Mouse (Mus musculus) yolk sac, embryonic 10.5 days (tissue): ENCODE measurements at regions not wholly inside any gene's neighbourhood (a gene's known extent, or its start where the extent isn't known, plus 50 kb on each side); places are given as distances from the start of the nearest gene placed in this dataset.
"Not testable (repeated sequence)": the region's sequence is repeated elsewhere in the genome, so short reads cannot be mapped to it uniquely, and the experiment has no call there.

Experiments
- DNase-seq: peaks from one replicate; pipeline ENCODE4 v3.0.0-alpha.2; 2017; ENCODE audit warnings: low spot score

DNA sequence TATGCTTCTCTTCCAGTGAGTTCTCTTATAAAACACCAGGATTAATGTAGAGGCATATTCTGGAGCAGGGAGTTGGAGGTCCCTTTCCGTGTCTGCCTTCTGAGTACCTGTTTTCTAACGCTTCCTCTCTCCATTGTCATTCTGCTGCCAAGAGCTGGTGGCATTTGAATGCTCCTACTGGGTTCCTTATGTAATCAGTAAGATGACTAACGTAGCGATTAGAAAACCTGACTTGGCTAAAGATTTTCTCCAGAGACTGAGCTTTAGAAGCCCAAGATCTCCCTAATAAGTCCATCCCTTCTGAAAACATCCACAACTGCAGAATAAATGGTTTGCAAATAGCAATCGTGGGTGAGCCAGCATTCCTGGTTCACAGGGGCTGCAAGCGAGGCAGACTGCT is 174.5 kb downstream of the Dhx15 start:
- DNase-seq: no peak

DNA sequence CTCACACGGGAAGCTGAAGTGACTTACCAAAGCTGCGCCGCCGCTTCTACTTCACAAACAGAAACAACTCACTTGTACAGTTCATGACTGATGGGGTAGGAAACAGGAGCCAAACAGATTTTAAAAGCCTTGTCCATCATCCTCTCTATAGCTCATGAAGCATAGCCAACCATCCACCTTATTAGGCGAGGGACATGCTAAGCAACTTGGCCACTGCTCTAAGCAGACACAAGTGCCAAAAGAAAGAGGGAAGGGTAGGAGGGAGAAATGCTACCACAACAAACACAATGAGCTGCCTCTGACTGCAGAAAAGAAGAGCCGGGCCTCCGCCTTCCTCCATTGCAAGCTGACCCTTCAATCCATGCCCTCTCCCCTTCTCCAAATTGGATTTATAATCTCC is 179.9 kb downstream of the Dhx15 start:
- DNase-seq: no peak

DNA sequence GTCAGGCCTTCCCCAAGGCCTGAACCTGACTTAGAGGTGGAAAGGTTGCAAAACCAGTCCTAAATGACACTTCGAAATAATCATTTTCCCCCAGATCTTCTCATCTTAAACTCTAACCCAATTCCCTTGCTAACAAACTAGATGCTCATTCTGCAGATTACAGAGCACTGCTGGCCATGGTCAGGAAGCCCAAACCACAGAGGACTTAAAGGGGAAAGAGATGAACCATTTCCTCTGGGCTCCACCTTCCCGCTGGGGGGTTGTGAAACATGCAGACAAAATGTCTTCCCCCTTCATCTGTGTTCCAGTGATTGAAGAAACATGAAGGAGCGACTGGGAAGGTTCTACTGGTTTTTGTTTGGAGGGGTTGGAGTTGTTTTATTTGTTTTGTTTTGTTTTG is 181.4 kb downstream of the Dhx15 start:
- DNase-seq: no peak

DNA sequence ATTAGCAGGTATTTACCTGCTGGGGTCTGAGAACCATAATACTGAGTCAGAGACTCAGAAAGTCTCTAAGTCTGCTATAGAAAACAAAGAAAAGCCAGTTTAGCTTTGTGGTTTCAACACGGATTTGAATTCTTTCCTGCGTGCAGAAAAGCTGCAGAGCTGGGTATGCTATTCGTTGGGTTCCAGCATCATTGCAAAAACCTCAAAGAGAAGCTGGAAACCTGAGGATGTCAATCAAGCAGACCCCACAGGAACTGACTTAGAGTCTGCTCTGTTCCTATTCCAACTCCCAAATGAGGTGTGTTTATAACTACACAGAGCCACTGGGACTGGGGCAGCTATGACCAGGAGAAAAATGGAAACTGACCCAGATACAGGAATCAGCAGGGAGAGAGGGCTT is 183.5 kb downstream of the Dhx15 start:
- no peak for DNase-seq

DNA sequence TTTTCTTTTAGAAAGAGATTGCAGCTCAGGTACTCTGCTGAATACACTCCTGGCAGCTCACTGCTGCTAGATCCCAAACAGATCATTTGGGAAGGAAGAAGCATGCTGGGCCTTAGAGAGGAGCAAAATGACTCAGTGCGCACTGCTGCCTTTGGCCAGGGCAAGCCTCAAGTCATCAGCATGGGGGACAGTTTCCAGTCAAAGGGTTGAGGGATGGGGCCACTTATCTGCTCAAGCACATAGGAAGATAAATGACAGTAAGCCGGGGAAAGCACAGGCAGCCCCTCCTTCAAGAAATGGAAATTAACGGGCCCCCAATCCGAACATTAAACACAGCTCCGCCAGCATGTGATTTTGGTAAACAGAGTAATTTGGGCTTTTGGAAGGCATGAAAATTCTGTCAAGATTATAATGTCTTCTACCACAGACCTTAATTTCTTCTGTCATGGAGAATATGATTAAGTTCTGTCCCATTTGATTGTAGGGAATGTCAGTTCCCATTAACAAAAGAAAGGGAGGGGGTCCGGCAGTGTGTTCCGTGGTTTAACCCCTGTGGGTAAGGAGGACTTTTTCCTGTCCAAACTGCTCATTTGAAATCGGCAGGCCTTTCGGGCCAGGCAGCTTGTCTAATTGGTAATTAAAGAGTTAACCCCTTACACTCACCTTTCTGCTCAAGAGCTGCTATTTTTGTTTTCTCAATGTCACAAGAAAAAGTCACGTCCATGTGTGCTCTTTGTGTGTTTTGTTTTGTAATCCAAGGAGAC is 199.3 kb downstream of the Dhx15 start:
- no peak for DNase-seq

DNA sequence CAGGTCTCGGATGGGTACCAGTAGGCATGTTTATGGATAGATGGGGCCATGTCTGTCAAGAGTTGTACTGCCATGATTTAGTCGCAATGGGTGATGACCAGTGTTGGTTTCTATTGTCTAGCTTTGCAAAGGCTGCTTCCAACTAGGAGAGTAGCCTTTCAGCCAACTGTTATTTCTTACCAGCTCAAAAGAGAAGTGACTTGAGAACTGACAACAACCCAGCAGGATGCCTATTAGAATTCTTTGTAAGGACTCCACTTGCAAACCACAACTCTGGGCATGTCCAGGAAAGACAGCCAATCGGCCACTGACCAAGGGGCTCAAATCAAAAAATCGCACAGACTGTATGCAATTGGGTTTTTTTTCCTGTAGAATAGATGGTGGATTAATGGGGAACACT is 200.9 kb downstream of the Dhx15 start:
- DNase-seq: no peak

DNA sequence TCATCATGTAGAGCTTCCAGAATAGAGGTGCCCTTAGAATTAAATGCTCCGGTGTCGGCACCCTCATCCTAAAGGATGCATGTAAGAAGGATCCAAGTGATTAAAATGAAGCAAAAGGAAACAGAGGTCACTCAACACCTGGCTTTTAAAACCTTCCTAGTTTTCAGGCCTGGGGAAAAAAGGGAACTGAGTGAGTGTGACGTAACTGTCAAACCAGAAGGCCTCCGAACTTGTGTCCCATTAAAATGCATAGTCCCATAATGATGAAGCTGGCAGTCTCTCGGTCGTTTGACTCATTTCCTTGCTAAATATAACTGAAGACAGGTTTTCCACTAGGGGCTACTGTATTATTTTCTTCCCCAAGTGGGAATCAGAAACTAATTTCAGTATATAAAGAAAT is 201.4 kb downstream of the Dhx15 start:
- DNase-seq: no peak

DNA sequence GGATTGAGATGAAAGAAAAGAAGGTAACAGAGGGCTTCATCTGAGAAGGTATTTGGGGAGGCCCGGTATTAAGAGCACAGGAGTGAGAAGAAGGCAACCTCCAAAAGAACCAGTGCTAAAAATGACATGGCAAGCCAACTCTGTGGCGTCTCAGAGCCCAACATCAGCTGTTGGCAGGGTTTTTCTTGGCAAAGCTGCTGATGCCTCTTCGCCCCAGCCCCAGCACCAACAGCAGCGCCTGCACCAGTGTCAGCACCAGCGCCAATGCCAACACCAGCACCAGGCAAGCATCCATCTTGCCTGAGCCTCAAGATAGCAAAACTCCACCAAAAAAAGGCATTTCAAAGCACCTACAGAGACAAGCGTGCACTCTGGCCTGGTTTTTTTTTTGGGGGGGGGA is 205.3 kb downstream of the Dhx15 start:
- DNase-seq: no peak

DNA sequence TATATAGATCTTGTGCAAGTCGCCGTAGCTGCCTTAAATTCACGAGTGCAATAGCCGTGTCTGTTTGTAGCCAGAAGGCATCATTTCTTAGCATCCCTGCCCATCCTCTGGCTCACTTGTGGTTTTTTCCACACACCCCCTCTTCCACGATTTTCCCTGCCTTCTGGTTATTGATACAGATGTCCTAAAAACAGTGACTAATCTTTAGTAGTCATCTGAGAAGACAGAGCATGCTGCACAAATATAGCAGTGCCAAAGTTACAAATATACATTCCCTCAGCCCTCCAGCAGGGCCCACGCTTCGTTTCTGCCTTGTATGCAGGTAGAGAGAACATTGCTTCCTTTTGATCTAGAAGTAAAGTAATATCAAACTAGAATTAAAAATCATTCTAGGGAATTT is 207.5 kb downstream of the Dhx15 start:
- DNase-seq: no peak

DNA sequence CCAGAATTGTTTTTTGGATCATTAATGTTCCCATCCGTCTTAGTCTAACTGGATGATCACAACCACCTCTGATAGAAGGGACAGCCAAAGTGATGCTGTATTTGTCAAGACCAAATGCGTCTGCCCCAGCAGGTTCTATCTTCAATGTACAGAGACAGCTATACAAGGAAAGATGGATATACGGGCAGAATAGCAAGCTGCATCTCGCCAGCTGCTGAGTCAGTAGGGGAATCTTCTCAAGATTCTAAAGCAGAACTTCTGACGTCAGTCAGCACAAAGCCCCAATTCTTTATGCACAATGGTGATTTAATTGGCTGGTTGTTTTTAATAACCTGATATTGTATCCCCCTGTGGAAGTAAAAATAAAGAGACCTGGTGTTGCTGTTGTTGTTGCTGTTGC is 209.4 kb downstream of the Dhx15 start:
- no peak for DNase-seq

DNA sequence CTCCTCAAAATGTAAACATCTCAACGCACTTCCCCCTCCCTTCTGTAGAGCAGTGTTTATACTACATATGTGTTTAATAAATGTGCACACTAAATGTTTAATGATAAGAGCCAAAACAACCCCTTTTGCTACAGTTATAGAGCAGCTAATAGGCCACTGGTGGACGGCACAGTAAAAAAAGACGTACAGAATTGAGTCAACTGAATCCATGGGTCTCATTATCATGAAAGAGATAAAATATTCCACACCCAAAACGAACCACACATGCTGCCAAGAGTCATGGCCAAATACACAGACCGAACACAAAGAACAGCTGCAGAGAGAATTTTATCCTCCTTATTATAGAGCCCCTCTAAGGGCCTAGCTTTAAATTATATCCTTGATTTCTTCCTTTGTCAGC is 237.8 kb downstream of the Dhx15 start:
- no peak for DNase-seq

DNA sequence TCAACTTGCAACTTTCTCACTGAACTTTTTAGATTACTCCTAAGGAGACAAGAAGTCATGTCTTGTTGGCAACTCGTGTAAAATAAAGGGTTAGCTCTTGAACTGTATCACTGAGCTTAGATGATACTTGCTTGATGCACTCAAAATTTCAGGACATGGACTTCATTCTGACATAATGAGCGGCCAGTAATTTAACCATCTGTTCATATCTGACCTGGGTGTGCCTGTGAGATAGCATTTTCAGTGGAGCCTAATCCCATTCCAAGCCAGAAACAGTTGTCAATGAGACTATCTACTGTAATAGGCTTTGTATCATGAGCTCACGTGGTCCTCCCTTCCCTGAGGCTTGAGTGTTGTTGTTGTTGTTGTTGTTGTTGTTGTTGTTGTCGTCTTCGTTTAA is 240.3 kb downstream of the Dhx15 start:
- no peak for DNase-seq

DNA sequence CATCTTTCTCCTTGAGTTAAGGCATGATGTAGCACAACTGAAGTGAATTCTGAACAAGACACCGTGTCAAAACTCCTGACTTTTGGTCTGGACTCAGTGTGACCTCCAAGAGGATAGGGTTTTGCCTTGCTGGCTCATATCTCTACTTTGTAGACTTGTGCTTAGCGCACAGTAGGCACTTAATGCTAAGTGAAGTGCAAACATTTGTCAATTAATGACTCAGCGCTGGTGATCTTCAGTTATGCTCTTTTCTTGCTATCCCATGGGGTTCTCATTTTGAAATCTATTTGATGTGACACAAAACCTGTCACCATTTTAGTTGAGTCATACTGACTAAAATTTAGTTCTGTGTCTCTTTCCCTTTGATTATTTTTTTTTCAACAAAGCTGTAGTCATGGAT is 244.3 kb downstream of the Dhx15 start:
- DNase-seq: no peak

DNA sequence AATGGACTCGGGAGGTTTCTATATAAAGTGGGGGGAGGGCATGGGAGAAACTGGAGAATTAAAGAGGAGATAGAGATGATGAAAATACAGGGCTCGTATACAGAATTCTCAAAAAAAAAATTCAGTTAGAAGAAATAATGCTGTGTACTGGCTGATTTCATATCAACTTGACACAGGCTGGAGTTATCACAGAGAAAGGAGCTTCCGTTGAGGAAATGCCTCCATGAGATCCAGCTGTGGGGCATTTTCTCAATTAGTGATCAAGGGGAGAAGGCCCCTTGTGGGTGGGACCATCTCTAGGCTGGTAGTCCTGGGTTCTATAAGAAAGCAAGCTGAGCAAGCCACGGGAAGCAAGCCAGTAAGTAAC is 248.4 kb downstream of the Dhx15 start:
- not testable (repeated sequence) for DNase-seq

DNA sequence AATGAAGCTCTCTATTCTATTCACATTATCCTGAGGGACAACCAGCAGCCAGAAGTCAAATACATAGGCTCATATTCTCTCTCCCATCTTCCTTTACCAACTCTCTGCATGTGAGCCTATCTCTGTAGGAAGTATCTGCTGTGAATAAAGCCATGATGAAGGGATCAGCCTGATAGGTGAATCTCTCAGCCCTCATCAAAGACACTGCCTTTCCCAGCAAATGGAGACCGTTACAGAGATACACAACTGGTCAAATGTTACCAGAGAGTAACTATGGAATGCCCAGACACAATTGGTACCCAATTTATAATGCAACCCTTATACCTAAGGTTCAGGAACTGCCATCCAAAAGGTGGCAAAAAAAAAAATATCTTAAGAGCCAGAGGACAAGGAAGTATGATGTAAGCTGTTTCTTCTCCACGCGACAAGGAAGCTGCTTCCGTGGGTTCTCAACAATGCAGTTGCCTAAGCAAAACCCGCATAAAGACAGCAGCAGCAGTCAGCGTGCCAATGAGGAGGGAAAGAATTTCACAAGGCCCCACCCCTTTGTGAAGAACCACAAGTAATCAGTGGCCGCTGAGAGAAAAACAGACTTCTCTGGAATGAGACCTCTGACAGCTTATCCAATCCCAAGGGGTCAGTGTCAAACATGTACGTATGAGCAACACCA is 248.9 kb downstream of the Dhx15 start:
- DNase-seq: peak; percentile 18

DNA sequence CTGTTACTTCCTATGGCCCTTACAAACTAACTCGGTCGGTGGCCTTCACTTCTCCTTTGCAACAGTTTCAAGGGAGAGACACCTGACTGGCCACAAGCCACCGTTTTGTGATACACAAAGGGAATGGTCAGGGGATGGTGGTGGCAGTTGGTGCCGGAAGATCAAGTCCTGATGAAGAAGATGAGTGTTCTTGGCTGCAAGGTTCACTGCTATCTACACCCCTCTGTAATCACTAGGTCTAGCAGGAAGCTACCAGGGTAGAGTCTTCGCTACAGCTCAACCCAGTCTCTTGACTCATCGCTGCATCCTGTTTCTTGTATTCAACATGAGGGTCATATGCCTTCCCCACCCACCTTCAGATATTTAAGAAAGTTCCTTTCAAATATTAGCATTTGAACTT is 251.5 kb downstream of the Dhx15 start:
- DNase-seq: no peak

DNA sequence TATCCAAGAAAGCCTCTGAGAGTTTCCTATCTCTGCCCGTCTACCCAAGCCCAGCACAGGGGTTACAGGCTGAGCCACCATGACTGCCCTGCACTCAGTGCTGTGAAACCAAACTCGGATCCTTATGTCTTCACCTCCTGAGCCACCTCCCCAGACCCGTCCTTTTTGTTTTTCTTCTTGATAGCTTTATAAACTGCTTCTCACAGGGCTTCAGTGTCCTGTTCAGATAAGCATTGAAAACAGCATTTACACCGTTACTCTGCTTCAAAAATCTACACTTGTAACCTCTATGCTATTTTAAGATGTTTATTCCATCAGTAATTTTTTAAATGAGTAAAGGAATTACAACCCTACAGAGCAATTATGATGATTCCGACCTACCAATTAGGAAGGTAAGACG is 253.0 kb downstream of the Dhx15 start:
- no peak for DNase-seq

DNA sequence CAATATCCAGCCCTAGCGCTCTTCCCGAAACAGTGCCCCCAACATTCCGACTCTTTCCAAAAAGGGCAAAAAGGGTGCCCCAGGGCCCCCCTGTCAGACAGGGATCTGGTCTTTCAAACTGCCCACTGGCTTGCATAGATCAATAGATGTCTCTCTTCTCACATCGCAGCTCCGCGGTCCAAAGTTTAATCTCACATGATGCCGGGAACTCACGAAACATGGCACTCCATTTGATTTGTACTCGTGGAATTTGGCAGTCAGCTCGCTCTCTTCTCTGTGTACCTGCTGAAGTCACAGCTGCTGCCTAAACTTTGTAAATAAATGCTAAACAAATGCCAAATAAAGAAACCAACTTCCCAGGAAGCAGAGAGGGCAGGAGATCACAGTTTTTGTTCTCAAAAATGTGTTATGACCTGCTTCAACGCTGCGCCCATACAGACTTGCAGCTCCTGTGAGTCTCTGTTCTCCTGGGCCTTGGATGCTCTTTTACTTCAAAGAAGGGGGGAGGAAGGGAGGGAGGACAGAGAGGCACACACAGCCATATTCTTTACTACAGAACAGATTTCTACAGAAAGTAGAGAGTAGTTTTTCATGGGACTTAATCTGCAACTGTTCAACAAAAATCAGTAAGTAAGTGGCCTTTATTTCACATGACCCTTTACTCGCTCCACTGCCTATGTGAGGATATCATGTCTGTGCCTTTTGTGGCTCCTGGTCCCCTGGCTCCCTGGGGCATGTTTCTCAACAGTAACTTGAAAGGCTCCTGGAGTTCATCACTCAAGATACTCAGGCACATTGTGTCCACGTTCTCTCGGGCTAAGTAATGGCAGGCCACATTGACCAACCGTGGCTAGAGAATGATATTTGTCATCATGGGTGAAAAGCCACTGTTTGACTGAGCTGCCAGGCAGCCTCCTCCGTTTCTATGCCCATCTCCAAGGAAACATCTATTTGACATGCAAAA is 254.6 kb downstream of the Dhx15 start:
- no peak for DNase-seq

DNA sequence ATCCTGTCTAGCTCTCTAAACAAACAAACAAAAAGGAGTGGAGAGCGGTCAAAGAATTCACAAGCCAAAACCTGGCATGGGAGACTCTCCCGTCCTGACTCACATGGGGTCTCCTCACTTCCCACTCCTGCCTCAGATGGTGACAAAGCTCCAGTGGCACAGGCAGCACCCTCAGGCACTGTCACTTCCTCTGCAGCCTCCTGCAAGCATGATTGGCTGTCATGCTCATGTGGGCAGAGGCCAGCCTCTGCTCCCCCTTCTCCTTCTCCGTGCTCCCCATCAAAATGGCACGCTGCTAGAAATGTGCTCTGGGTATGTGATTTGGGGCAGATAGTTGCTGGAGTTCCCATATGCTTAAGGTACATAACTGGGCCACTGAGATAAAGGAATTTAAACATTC is 255.4 kb downstream of the Dhx15 start:
- DNase-seq: no peak

DNA sequence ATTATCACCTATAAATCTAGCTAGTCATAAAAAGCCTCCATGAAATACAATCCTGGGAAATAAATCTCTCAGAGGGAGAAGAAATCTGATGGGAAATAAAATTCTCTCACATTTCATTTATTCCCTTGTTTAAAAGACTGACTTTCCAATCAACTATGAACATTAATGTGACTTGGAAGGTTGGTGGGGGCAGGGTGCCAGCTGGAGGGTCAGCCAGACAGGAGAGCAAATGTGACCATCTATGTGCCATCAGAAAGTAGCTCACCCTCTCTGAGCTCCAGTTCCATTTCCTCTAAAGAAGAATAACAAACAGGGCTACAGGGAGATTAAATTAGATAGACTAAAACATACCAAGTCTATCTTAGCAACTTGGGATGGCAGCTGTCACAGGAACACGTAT is 257.0 kb downstream of the Dhx15 start:
- no peak for DNase-seq

DNA sequence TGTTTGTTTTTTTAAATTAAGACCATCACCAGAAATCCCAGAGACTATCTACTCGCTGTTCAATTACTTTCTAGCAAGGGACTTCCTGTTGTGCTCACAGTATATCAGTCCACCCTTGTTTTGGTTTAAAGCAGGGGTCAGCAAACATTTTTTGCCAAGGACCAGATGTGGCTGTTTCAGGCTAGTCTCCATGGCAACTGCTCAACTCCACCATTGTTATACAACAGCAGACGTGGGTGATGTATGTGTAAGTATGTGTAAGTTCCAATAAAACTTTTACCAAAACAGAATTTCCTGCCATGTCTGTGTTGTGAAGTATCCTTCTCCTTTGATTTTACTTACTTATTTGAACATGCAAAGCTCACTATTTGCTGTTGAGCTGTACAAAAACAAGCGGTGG is 259.9 kb downstream of the Dhx15 start:
- no peak for DNase-seq

DNA sequence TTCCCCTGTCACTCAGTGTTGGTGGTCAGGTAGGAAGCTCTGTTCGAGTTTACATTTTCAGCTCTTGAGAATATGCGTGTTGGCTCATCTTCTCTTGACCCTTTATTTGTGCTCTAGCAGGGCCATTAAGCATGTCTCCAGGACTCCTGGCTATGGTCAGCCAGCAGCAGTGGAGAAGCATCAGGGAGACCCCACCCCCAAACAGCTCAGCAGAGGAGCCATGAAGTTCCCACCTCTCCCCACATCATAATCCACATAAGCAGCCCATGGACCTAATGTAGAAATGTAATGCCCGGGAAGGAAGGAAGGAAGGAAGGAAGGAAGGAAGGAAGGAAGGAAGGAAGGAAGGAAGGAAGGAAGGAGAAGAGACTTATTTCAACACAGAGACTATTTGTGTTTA is 261.5 kb downstream of the Dhx15 start:
- DNase-seq: no peak

DNA sequence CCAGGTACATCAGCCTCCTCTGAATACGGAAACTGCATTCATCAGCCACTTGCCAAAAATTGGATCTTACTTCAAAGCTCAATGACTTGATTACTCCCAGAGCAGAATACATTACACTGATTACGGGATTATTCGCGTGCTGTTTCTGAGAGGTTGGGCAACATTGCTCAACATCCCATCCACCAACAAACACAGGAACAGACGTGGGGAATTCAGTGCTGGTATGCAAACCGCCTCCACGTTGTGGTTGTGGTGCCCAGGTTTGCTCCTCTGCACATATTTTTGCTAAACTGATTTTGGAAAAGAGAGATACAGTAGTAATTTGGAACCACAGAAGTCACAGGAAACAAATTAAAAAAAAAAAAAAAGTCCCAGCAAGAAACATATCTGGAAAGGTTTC is 266.9 kb downstream of the Dhx15 start:
- DNase-seq: no peak
